Mouse (Mus musculus): ENCODE results near the gene Hemk1.

DNA sequence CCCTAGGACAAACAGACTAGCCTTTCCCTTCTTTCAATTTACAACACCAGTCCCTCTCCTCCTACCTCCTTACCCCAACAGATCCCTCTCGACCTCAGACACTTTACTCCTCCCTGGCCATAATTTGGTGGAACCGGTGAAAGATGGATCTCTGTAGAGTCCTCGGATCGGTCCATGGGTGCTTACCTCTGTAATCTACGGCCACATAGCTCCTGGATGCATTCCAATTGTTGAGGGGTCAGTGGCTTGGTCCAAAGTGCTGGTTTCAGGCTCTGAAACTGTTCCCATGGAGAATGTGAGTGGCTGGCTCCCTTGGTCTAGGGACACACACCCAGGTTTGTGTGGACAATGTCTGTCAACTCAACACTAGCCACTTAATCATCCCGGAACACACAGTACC, 1.8 kb downstream of the Hemk1 start:
- TF ChIP-seq FOSL1 (IDR thresholded peaks at IDR 0.05; ENCODE audit: insufficient read depth, low read length, poor library complexity, severe bottlenecking) = no peak
- no peak for TF ChIP-seq CTCF (IDR thresholded peaks at IDR 0.05; ENCODE audit: control insufficient read depth, insufficient read depth, insufficient read length)
- TF ChIP-seq MYOG (IDR thresholded peaks at IDR 0.05; ENCODE audit: control insufficient read depth, extremely low read depth, insufficient read length) = no peak
- TF ChIP-seq CEBPB (IDR thresholded peaks at IDR 0.05; ENCODE audit: low read depth) = no peak
- no peak for TF ChIP-seq USF1 (IDR thresholded peaks at IDR 0.05; ENCODE audit: low read depth)
- TF ChIP-seq MAX (IDR thresholded peaks at IDR 0.05) = no peak

Measured in C2C12 (cell line).